Mouse (Mus musculus) heart, embryonic 10.5 days (tissue): Measurements from ENCODE around the gene Ctc1. TPM values are rescaled to one million over a fixed set of nuclear protein-coding genes. Genes with fewer than 3 reads are reported as not detected.
A peak's percentile ranks its signal among the peaks of the same experiment; 100 is the strongest.

Experiments used
- DNase-seq: peaks from one replicate; pipeline ENCODE4 v3.0.0-alpha.2; 2017; ENCODE audit warnings: low spot score
- H3K27ac ChIP-seq: fragments of 300-500 bp; sonication (generic); 2 replicates; pipeline ENCODE4 v1.5.1; 2016; ENCODE audit warnings: mild to moderate bottlenecking
- H3K27me3 ChIP-seq: fragments of 300-500 bp; sonication (generic); 2 replicates; pipeline ENCODE4 v1.6.1; 2016; ENCODE audit warnings: mild to moderate bottlenecking; ENCODE audit not compliant: poor library complexity, insufficient read depth, severe bottlenecking
- H3K36me3 ChIP-seq: fragments of 300-500 bp; sonication (generic); 2 replicates; pipeline ENCODE4 v1.6.1; 2016; ENCODE audit warnings: mild to moderate bottlenecking, moderate library complexity
- H3K4me1 ChIP-seq: fragments of 300-500 bp; sonication (generic); 2 replicates; pipeline ENCODE4 v1.6.1; 2016; ENCODE audit warnings: mild to moderate bottlenecking
- H3K4me3 ChIP-seq: fragments of 300-500 bp; sonication (generic); 2 replicates; pipeline ENCODE4 v1.5.1; 2016; ENCODE audit warnings: mild to moderate bottlenecking, moderate library complexity
- H3K9me3 ChIP-seq: fragments of 300-500 bp; sonication (generic); 2 replicates; pipeline ENCODE4 v1.6.1; 2016; ENCODE audit warnings: mild to moderate bottlenecking, moderate library complexity
- WGBS: fragments of 180-500 bp; shearing (Covaris S2); methylation state at CpG from one replicate; pipeline ENCODE4 v1.1.7; 2016; 5-methylcytosine and 5-hydroxymethylcytosine counted together
- polyA plus RNA-seq: library from polyadenylated mRNA; unstranded; fragments of >200 nt; fragmentation: Nextera tagmentation; extraction: Ambion mirVana; gene quantifications from 2 replicates; pipeline ENCODE4 v1.2.1, GENCODE M21; 2016

Ctc1 gene
- polyA plus RNA-seq, 1 experiment from 2014 or later: 69.0 TPM

DNA sequence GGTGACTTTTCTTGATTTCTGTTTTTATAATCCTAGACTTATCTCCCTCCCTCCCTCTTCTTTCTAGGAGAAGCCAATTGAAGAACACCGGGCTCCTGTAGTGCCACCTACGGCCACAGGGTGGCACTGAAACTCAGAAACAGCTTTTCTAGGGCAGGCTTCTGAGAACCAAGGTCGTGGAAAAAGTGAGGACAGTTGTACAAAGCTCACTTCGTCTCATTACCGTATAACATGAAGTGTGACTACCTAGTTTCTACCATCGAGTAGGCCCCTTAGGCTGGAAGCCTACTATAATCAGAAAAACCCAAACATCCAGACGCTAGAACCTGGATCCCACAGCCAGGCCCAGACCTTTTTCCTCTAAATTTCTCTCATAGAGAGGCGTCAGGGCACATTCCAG lies 51.2 kb downstream of the Ctc1 start:
- no peaks in the 10 kb centered on the region for H3K27me3 ChIP-seq
- no peaks in the 10 kb centered on the region for H3K9me3 ChIP-seq
- H3K4me1 ChIP-seq: peaks cover 48% of the 10 kb centered on the region
- 5% methylated on average over 8 of the region's 8 CpGs for WGBS
- no peaks in the 10 kb centered on the region for H3K36me3 ChIP-seq
- peak; percentile 92 for DNase-seq
- peak overlapping the region; percentile 64 for H3K4me3 ChIP-seq
- peak overlapping the region; percentile 82 for H3K27ac ChIP-seq

- Histone ChIP-seq H3K27me3 (no peaks in the 10 kb centered on the region), H3K9me3 (no peaks in the 10 kb centered on the region), H3K27ac (peak overlapping the region; percentile 82), H3K4me1 (peaks cover 52% of the 10 kb centered on the region), H3K4me3 (peak overlapping the region; percentile 64; the same call in 1 of the 2 replicates), H3K36me3 (no peaks in the 10 kb centered on the region)
- WGBS: 20% methylated on average over 6 of the region's 6 CpGs
- DNase-seq: no peak
Observed at GRCm38 (mm10) chr11:69067601-69068000, 51.9 kb downstream of the Ctc1 start.

DNA sequence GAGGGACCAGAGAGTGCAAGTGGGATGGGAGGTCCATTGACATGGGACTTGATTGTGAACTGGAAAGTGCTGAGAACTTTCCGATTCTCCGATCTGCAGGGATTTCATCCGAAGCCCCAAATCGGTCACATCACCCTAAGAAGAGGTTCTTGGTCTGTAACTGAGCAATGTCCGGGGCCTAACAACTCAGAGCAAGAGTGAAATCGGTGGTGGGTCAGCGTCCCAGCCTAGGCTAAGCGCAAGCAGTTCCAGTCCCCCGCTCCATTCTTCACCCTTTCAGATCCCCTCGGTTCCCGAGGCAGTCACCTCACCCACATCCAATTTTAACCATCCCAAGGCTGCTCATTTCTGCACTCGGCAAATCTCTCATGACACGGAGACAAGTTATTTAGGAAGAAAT lies 54.4 kb downstream of the Ctc1 start:
- no peaks in the 10 kb centered on the region for H3K27me3 ChIP-seq
- no peaks in the 10 kb centered on the region for H3K36me3 ChIP-seq
- peaks cover 51% of the 10 kb centered on the region for H3K4me1 ChIP-seq
- H3K9me3 ChIP-seq: no peaks in the 10 kb centered on the region
- peak overlapping the region; percentile 92 for H3K27ac ChIP-seq
- peak overlapping the region; percentile 73 for H3K4me3 ChIP-seq
- under 1% methylated on average over 13 of the region's 13 CpGs for WGBS
- DNase-seq: no peak

- Histone ChIP-seq H3K4me1 (peaks cover 51% of the 10 kb centered on the region), H3K9me3 (no peaks in the 10 kb centered on the region), H3K27me3 (no peaks in the 10 kb centered on the region), H3K27ac (peak within 1 kb of the TSS; percentile 92), H3K4me3 (peak within 1 kb of the TSS; percentile 73), H3K36me3 (no peaks in the 10 kb centered on the region)
- peak; percentile 97 for DNase-seq
- under 1% methylated on average over 47 of the region's 47 CpGs for WGBS
Observed at GRCm38 (mm10) chr11:69070590-69071222, 55.0 kb downstream of the Ctc1 start, which contains the start of gene Tmem107. Gene Tmem107, plus strand, starts transcription at chr11:69070806.

DNA sequence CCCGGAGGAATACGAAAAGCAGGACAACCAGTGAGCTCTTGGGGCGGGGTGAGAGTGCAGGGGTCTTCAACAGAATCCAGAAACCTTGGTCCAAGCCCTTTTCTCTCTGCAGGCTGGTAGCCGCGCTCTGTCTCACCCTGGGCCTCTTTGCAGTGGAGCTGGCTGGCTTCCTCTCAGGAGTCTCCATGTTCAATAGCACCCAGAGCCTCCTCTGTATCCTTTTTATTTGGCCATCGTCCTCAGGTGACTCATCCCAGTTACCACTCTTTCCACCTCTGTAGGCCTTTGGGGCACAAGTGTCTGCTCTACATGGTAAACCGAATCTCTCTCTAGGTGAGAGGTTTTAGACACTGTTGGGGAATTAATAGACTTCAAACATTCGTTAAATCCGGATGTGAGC lies 55.6 kb downstream of the Ctc1 start:
- no peaks in the 10 kb centered on the region for H3K27me3 ChIP-seq
- no peaks in the 10 kb centered on the region for H3K36me3 ChIP-seq
- H3K27ac ChIP-seq: peak overlapping the region; percentile 92
- 25% methylated on average over 9 of the region's 9 CpGs for WGBS
- peaks cover 46% of the 10 kb centered on the region for H3K4me1 ChIP-seq
- H3K9me3 ChIP-seq: no peaks in the 10 kb centered on the region
- H3K4me3 ChIP-seq: peak overlapping the region; percentile 73
- DNase-seq: no peak

GRCm38 (mm10) chr11:69072234-69072633 lies 56.5 kb downstream of the Ctc1 start:
- Histone ChIP-seq H3K4me3 (peak overlapping the region; percentile 54), H3K27ac (peak overlapping the region; percentile 95)
- 84% methylated on average over 11 of the region's 11 CpGs for WGBS

DNA sequence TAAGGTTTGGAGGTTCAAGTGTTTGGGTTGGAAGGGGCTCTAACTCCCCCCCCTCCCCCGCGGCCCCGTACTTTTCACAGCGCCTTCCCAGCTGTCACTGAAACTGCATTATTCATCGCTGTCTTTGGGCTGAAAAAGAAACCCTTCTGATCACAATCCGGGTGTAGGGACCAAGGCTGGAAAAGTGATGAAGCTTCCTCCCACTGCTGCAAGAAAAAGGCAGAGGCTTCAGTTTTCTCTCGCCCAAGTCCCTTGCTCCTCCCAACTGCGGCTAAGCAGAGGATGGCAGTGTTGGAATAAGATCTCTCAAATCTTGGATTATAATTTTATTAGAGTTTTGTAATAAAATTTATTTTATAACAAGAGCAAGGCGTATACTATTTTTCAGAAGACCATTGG lies 57.0 kb downstream of the Ctc1 start:
- WGBS: 9% methylated on average over 9 of the region's 9 CpGs
- no peak for DNase-seq
- H3K27ac ChIP-seq: peak overlapping the region; percentile 95

More at GRCm38 (mm10) chr11:69072234-69072633, 56.5 kb downstream of the Ctc1 start:
- H3K27me3 ChIP-seq: no peaks in the 10 kb centered on the region
- no peak for DNase-seq
- no peaks in the 10 kb centered on the region for H3K9me3 ChIP-seq
- peaks cover 39% of the 10 kb centered on the region for H3K4me1 ChIP-seq
- no peaks in the 10 kb centered on the region for H3K36me3 ChIP-seq

DNA sequence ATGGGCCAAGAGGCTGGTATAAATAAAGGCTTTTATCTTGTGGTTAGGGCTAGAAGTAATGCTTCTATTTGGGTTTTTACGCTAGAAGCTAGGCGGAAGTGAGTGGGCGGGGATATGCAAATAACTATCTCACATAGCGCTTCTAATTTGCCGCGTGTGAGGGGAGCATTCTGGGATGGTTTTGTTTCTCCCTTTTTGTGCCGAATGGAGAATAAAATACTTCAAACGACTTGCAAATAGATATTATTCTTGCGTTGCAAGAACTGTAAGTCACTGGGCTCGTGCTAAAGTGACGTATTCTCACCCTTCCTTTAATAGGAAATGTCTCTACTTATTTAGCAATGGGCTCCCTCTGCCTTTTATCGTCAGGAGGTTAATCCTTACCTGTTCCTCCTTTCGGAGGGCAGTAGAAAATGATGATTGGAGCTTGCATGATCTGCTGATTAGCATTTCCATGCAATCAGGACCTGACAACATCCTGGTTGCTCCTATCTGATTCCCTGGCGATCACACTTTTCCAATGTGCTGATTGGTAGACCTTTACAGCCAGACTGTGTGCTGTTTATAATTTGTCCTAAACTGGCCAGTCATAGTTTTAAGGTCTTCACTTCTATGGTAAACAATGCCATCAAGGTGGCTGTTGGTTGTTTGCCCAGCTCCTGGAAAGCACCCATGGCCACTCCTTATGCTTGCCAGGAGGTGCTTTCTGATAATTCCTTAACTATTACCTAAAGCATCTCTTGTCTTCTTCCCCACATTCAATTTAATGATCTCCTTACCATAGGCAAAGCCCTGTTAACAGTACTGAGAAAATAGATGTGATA lies 57.6 kb downstream of the Ctc1 start:
- peak; percentile 92 for DNase-seq
- no peaks in the 10 kb centered on the region for H3K36me3 ChIP-seq
- H3K27ac ChIP-seq: peak overlapping the region; percentile 95
- peak overlapping the region; percentile 54 for H3K4me3 ChIP-seq
- WGBS: under 1% methylated on average over 14 of the region's 14 CpGs
- peaks cover 32% of the 10 kb centered on the region for H3K4me1 ChIP-seq
- H3K27me3 ChIP-seq: no peaks in the 10 kb centered on the region
- H3K9me3 ChIP-seq: no peaks in the 10 kb centered on the region

More for the DNA sequence above, 57.0 kb downstream of the Ctc1 start:
- H3K36me3 ChIP-seq: no peaks in the 10 kb centered on the region
- H3K4me1 ChIP-seq: peaks cover 34% of the 10 kb centered on the region
- H3K9me3 ChIP-seq: no peaks in the 10 kb centered on the region
- no peaks in the 10 kb centered on the region for H3K27me3 ChIP-seq
- H3K4me3 ChIP-seq: peak overlapping the region; percentile 54

DNA sequence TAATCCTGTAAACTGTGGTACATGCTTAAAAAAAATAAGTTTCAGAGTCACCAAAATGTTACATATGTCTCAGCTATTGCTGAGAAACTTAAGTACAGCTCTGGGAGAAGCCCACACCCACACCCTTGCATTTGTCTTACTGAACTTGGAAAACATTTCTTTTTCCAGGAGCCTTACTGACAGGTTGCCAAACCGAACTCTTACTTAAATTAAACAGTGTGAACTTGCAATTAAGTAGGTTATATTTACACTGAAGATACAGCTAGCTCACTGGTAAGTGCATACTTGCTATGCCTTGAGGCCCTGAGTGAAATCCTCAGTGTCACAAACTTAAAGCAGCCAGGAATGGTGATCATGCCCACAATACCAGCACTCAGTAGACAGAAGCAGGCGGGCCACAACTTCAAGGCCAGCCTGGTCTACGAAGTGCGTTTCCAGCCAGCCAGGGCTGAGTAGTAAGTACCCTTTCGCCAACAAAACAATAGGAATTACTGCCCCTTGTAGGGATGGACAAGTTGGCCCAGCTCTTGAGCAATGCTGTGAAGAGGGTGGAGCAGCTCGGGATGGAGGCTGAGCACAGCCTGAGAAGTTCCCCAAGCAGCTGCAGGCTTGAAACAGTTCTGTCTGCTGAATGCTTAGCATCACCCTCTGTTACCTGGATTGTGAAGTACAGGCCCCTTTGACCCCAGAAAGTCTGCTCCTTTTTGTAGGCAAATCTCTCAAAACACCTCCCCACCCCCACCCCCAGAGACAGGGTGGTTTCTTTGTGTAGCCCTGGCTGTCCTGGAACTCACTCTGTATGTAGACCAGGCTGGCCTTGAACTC lies 58.5 kb downstream of the Ctc1 start:
- H3K36me3 ChIP-seq: no peaks in the 10 kb centered on the region
- WGBS: 39% methylated on average over 6 of the region's 6 CpGs
- H3K9me3 ChIP-seq: no peaks in the 10 kb centered on the region
- no peak overlapping the region for H3K4me3 ChIP-seq
- no peak for DNase-seq
- no peaks in the 10 kb centered on the region for H3K27me3 ChIP-seq
- H3K4me1 ChIP-seq: peaks cover 32% of the 10 kb centered on the region
- peak overlapping the region; percentile 95; the same call in 1 of the 2 replicates for H3K27ac ChIP-seq

DNA sequence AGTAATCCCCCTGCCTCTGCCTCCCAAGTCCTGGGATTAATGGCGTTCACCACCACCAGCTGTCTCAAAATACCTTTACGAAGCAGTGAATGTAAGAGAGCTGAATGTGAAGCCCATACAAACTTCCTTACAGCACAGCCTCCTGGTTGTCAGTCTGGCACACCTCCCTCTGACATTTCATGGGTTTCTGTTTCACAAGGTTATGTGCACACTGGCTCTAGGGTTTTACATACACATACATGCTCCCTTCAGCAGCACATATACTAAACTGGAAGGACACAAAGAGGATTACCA lies 59.0 kb downstream of the Ctc1 start:
- no peak overlapping the region for H3K27ac ChIP-seq
- DNase-seq: no peak
- no peaks in the 10 kb centered on the region for H3K36me3 ChIP-seq
- 50% methylated on average over 2 of the region's 2 CpGs for WGBS
- no peaks in the 10 kb centered on the region for H3K9me3 ChIP-seq
- no peak overlapping the region for H3K4me3 ChIP-seq
- peaks cover 31% of the 10 kb centered on the region for H3K4me1 ChIP-seq
- H3K27me3 ChIP-seq: no peaks in the 10 kb centered on the region

- Histone ChIP-seq H3K27me3 (no peaks in the 10 kb centered on the region), H3K4me3 (no peak overlapping the region), H3K36me3 (no peaks in the 10 kb centered on the region), H3K27ac (no peak overlapping the region), H3K4me1 (peaks cover 28% of the 10 kb centered on the region), H3K9me3 (no peaks in the 10 kb centered on the region)
- no peak for DNase-seq
- 53% methylated on average over 9 of the region's 9 CpGs for WGBS
Observed at GRCm38 (mm10) chr11:69075764-69076479, 60.2 kb downstream of the Ctc1 start.

DNA sequence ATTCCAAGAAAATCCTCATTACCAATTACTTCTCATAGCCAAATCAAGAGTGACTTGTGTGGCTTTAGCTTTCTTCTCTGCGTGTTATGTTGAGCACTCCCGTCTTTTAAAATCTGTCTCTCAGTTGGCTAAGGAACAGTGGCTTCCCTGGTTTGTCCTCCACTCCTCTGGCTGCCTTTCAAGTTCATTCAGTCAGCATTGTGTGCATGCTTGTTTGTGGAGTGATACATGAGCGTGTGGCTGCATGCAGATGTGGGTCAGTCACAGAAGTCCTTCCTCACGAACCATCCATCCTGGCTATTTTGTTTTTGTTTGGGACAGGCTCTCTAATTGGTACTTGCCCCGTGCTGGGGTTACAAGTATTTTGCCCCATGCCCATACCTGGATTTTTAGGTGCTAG lies 60.9 kb downstream of the Ctc1 start:
- peaks cover 22% of the 10 kb centered on the region for H3K4me1 ChIP-seq
- no peak overlapping the region for H3K27ac ChIP-seq
- no peaks in the 10 kb centered on the region for H3K9me3 ChIP-seq
- 80% methylated on average over 5 of the region's 5 CpGs for WGBS
- H3K36me3 ChIP-seq: no peaks in the 10 kb centered on the region
- H3K27me3 ChIP-seq: no peaks in the 10 kb centered on the region
- no peak overlapping the region for H3K4me3 ChIP-seq
- no peak for DNase-seq
